Mouse (Mus musculus): ENCODE measurements at regions not wholly inside any gene's neighbourhood (a gene's known extent, or its start where the extent isn't known, plus 50 kb on each side); places are given as distances from the start of the nearest gene placed in this dataset.

- no peak for DNase-seq (ENCODE audit: low spot score in 2 of 2)
Measured at GRCm38 (mm10) chr11:79766036-79766435, 175.0 kb downstream of the Rab11fip4 start.

GRCm38 (mm10) chr11:79765396-79765795 is 174.4 kb downstream of the Rab11fip4 start:
- DNase-seq (ENCODE audit: low spot score in 2 of 2), result no peak

- DNase-seq (ENCODE audit: low spot score in 2 of 2), result no peak
Measured at GRCm38 (mm10) chr11:79764026-79764425, 173.0 kb downstream of the Rab11fip4 start.

- no peak for DNase-seq (ENCODE audit: low spot score in 2 of 2)
Measured at GRCm38 (mm10) chr11:79762654-79763053, 171.6 kb downstream of the Rab11fip4 start.

GRCm38 (mm10) chr11:79762027-79762426 is 171.0 kb downstream of the Rab11fip4 start:
- DNase-seq (ENCODE audit: low spot score in 2 of 2), result no peak

GRCm38 (mm10) chr11:79760533-79760932 is 169.5 kb downstream of the Rab11fip4 start:
- DNase-seq (ENCODE audit: low spot score in 2 of 2), result no peak

GRCm38 (mm10) chr11:79758281-79758680 is 167.3 kb downstream of the Rab11fip4 start:
- no peak for DNase-seq (ENCODE audit: low spot score in 2 of 2)

- DNase-seq (ENCODE audit: low spot score in 2 of 2), result no peak
Measured at GRCm38 (mm10) chr11:79757513-79758071, 166.6 kb downstream of the Rab11fip4 start.

- no peak for DNase-seq (ENCODE audit: low spot score in 2 of 2)
Measured at GRCm38 (mm10) chr11:79756305-79756846, 165.4 kb downstream of the Rab11fip4 start.

- no peak for DNase-seq (ENCODE audit: low spot score in 2 of 2)
Measured at GRCm38 (mm10) chr11:79753491-79753890, 162.5 kb downstream of the Rab11fip4 start.

- no peak for DNase-seq (ENCODE audit: low spot score in 2 of 2)
Measured at GRCm38 (mm10) chr11:79752717-79753480, 161.9 kb downstream of the Rab11fip4 start.

GRCm38 (mm10) chr11:79751751-79752716 is 161.0 kb downstream of the Rab11fip4 start:
- no peak for DNase-seq (ENCODE audit: low spot score in 2 of 2)

GRCm38 (mm10) chr11:79750943-79751342 is 159.9 kb downstream of the Rab11fip4 start:
- DNase-seq (ENCODE audit: low spot score in 2 of 2), result no peak

- no peak for DNase-seq (ENCODE audit: low spot score in 2 of 2)
Measured at GRCm38 (mm10) chr11:79749755-79750434, 158.9 kb downstream of the Rab11fip4 start.

GRCm38 (mm10) chr11:79749141-79749540 is 158.1 kb downstream of the Rab11fip4 start:
- no peak for DNase-seq (ENCODE audit: low spot score in 2 of 2)

- DNase-seq (ENCODE audit: low spot score in 2 of 2), result no peak
Measured at GRCm38 (mm10) chr11:79748606-79749125, 157.7 kb downstream of the Rab11fip4 start.

GRCm38 (mm10) chr11:79747801-79748200 is 156.8 kb downstream of the Rab11fip4 start:
- DNase-seq (ENCODE audit: low spot score in 2 of 2), result no peak
